ENCODE assay signal across 8 mouse cellular contexts in the genomic region with DNA sequence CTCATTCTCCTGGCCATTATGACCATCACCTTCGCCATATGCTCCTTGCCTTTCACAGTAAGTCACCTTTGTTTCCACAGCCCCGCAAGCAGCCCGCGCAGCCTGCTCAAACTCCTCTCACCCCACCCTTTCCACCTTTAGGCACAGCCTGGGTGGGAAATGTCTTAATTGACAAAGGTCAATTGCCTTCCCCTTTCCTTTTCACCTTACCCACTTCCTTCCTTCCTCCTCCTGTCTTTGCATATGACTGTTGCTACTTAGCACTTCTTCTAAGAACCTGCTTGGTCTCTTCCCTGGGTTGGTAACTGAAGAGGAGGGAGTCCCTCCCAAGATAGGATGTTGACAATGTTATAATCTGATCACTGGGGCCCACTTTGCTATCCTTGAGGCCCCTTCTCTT. TPM values are rescaled to one million over a fixed set of nuclear protein-coding genes. Genes with fewer than 3 reads are reported as not detected.
DNase-seq lines count a peak whose midpoint lies in the region; ATAC-seq and TF ChIP-seq lines count a peak whose summit lies in the region.

No protein-coding gene starts in this region.

- no peak for DNase-seq in neural tube, embryonic 11.5 days (ENCODE audit: low spot score)
- DNase-seq in neural tube, embryonic 10.5 days (ENCODE audit: extremely low spot score, low spot score), result no peak
- DNase-seq in forebrain, embryonic 10.5 days (ENCODE audit: extremely low spot score, low spot score), result no peak
- no peak for DNase-seq in limb, embryonic 14.5 days (ENCODE audit: low spot score)
- no peak for DNase-seq in ovary, postnatal 36 days (ENCODE audit: low spot score)
- no peak for DNase-seq in cerebellum, postnatal 36 days
- DNase-seq in urinary bladder, postnatal 14 days (ENCODE audit: low spot score), result no peak

- TF ChIP-seq POLR2A in limb, embryonic 14.5 days (IDR thresholded peaks at IDR 0.05; ENCODE audit: borderline replicate concordance, extremely low read depth, insufficient read depth, insufficient read length), result no peak
- TF ChIP-seq POLR2A in small intestine, adult 2 months (IDR thresholded peaks at IDR 0.05; ENCODE audit: low read depth, low read length), result no peak

- H3K4me3 ChIP-seq in neural tube, embryonic 11.5 days (ENCODE audit: low read depth, low read length), result peak overlapping the region; percentile 42
- H3K4me3 ChIP-seq in forebrain, embryonic 10.5 days, result peak overlapping the region; percentile 55
- peak overlapping the region; percentile 44 for H3K4me3 ChIP-seq in limb, embryonic 14.5 days (replicated peaks; ENCODE audit: low read length)
- peak overlapping the region; percentile 72 for H3K4me3 ChIP-seq in small intestine, adult 2 months (ENCODE audit: low read depth, low read length)

- H3K27me3 ChIP-seq in neural tube, embryonic 11.5 days (ENCODE audit: control insufficient read depth, insufficient read depth, low read length), result peaks cover 12% of the 10 kb centered on the region
- H3K27me3 ChIP-seq in forebrain, embryonic 10.5 days (ENCODE audit: poor library complexity, severe bottlenecking), result peaks cover 51% of the 10 kb centered on the region
- H3K27me3 ChIP-seq in limb, embryonic 14.5 days (ENCODE audit: control insufficient read depth, insufficient read depth, low read length), result peaks cover 12% of the 10 kb centered on the region
- peaks cover 2% of the 10 kb centered on the region; the same call in 1 of the 2 replicates for H3K27me3 ChIP-seq in small intestine, adult 2 months (ENCODE audit: control insufficient read depth, insufficient read depth, low read length)

- peak overlapping the region; percentile 85 for H3K4me2 ChIP-seq in neural tube, embryonic 11.5 days (ENCODE audit: low read depth)
- peak overlapping the region; percentile 86 for H3K4me2 ChIP-seq in limb, embryonic 14.5 days (replicated peaks; ENCODE audit: low read depth, low read length, severe bottlenecking)

- H3K27ac ChIP-seq in neural tube, embryonic 11.5 days (ENCODE audit: low read depth, low read length), result no peak overlapping the region
- no peak overlapping the region for H3K27ac ChIP-seq in forebrain, embryonic 10.5 days
- no peak overlapping the region for H3K27ac ChIP-seq in limb, embryonic 14.5 days (replicated peaks; ENCODE audit: low read depth, low read length)
- H3K27ac ChIP-seq in small intestine, adult 2 months (ENCODE audit: insufficient read depth, low read depth, low read length), result peak overlapping the region; percentile 54

- no peaks in the 10 kb centered on the region for H3K4me1 ChIP-seq in neural tube, embryonic 11.5 days (ENCODE audit: control insufficient read depth, insufficient read depth, low read length)
- H3K4me1 ChIP-seq in forebrain, embryonic 10.5 days, result peaks cover 23% of the 10 kb centered on the region
- H3K4me1 ChIP-seq in limb, embryonic 14.5 days (ENCODE audit: control insufficient read depth, insufficient read depth, low read length), result no peaks in the 10 kb centered on the region
- peaks cover 8% of the 10 kb centered on the region for H3K4me1 ChIP-seq in small intestine, adult 2 months (ENCODE audit: control insufficient read depth, insufficient read depth, insufficient read length, low read length)

- no peak for ATAC-seq in neural tube, embryonic 11.5 days (ENCODE audit: insufficient read depth, low FRiP score, low TSS enrichment)
- ATAC-seq in limb, embryonic 14.5 days (ENCODE audit: low FRiP score, low read depth), result no peak

- 33% methylated on average over 4 of the region's 4 CpGs for WGBS in neural tube, embryonic 11.5 days
- WGBS in forebrain, embryonic 10.5 days, result 26% methylated on average over 4 of the region's 4 CpGs
- WGBS in limb, embryonic 14.5 days, result 45% methylated on average over 4 of the region's 4 CpGs
- 25% methylated on average over 4 of the region's 4 CpGs for WGBS in small intestine, adult 2 months

- no peak for TF ChIP-seq CTCF in small intestine, adult 2 months (IDR thresholded peaks at IDR 0.05; ENCODE audit: extremely low read depth, insufficient read length, insufficient replicate concordance, low read depth, low read length)

- H3K36me3 ChIP-seq in neural tube, embryonic 11.5 days (ENCODE audit: control insufficient read depth, insufficient read depth, low read length), result no peaks in the 10 kb centered on the region
- H3K36me3 ChIP-seq in forebrain, embryonic 10.5 days (replicated peaks), result no peaks in the 10 kb centered on the region
- H3K36me3 ChIP-seq in limb, embryonic 14.5 days (ENCODE audit: control insufficient read depth, insufficient read depth, low read length), result no peaks in the 10 kb centered on the region
- H3K36me3 ChIP-seq in small intestine, adult 2 months (ENCODE audit: control insufficient read depth, insufficient read depth, low read length), result no peaks in the 10 kb centered on the region

- no peaks in the 10 kb centered on the region for H3K9me3 ChIP-seq in neural tube, embryonic 11.5 days (ENCODE audit: control insufficient read depth, low read length)
- no peaks in the 10 kb centered on the region for H3K9me3 ChIP-seq in forebrain, embryonic 10.5 days
- no peaks in the 10 kb centered on the region for H3K9me3 ChIP-seq in limb, embryonic 14.5 days (ENCODE audit: control insufficient read depth, low read length)

- peak overlapping the region; percentile 44; the same call in 1 of the 2 replicates for H3K9ac ChIP-seq in neural tube, embryonic 11.5 days (ENCODE audit: low read length)
- H3K9ac ChIP-seq in limb, embryonic 14.5 days (ENCODE audit: low read depth, low read length, severe bottlenecking), result peak overlapping the region; percentile 34; the same call in 1 of the 2 replicates

RNA-seq across cellular contexts. Expression of a gene that starts 1.8 kb away (rescaled TPM):
- polyA plus RNA-seq in neural tube, embryonic 11.5 days (2014; fragmentation: Nextera tagmentation; extraction: Ambion mirVana), result 0.11 TPM in 1 of 2 replicates, not detected in the other
- not detected in 2 replicates for polyA plus RNA-seq in forebrain, embryonic 10.5 days (2016; fragmentation: Nextera tagmentation; extraction: Ambion mirVana)
- 0.50 and 0.85 TPM in 2 replicates for polyA plus RNA-seq in limb, embryonic 14.5 days (2012; rRNA removed)
- 0.54 and 1.1 TPM in 2 replicates for polyA plus RNA-seq in limb, embryonic 14.5 days (2014; fragmentation: Nextera tagmentation; extraction: Ambion mirVana)
- 1.7 and 2.8 TPM in 2 replicates for polyA plus RNA-seq in small intestine, adult 2 months (2012; rRNA removed)
